Mouse (Mus musculus): ENCODE results near the gene Fars2. TPM values are rescaled to one million over a fixed set of nuclear protein-coding genes. Genes with fewer than 3 reads are reported as not detected.
"Not testable (repeated sequence)": the region's sequence is repeated elsewhere in the genome, so short reads cannot be mapped to it uniquely, and the experiment has no call there.

Fars2 gene
- total RNA-seq, 1 experiment from 2014 or later: 25.7 TPM

DNA sequence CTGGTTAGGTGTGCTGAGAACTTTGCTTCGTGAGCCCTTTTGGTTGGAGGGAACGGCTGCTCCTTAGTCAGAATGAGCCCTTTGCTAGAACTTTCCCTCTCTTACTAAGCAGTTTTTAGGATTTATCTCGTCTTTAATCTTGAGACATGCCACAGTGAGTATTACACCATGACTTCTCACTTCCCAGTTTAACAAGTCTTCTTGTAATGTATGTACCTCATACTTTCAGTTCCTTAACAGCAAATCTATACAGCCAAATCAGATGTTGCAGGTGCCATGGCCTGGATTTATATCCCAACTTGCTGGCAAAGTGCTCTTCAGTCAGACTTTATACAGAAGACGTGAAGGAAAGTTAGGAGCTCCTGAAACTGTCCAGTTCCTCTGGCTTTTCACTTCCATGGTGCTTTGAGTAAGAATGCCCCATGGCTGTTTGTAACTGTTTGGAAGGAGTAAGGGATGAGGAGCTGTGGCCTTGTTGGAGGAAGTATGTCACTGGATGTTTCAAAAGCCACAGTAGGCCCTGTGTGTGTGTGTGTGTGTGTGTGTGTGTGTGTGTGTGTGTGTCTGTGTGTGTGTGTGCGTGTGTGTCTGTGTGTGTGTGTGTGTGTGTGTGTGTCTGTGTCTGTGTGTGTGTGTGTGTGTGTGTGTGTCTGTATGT lies 14.9 kb downstream of the Fars2 start:
- ATAC-seq (replicated peaks; ENCODE audit: insufficient number of reproducible peaks, low FRiP score, low TSS enrichment, poor library complexity, severe bottlenecking): peak; percentile 78

DNA sequence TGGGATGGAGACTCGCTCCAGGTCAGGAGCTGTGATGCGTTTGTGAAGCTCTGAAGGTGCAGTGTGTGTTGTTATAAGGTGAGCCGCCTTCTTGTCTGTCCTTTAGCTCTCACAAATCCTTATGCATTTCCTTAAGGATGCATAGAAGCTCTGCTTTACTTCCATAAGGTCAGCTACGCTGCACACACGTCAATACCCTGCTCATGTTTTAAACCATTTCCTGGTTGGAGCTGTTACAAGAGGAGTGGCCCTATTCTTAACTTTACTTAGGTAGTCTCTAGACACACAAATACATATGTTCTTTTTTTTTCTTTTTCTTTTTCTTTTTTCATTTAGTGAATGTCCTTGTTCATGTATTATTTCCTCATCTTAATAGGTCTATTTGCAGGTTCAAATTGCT lies 22.5 kb downstream of the Fars2 start:
- ATAC-seq (replicated peaks; ENCODE audit: insufficient number of reproducible peaks, low FRiP score, low TSS enrichment, poor library complexity, severe bottlenecking): no peak

DNA sequence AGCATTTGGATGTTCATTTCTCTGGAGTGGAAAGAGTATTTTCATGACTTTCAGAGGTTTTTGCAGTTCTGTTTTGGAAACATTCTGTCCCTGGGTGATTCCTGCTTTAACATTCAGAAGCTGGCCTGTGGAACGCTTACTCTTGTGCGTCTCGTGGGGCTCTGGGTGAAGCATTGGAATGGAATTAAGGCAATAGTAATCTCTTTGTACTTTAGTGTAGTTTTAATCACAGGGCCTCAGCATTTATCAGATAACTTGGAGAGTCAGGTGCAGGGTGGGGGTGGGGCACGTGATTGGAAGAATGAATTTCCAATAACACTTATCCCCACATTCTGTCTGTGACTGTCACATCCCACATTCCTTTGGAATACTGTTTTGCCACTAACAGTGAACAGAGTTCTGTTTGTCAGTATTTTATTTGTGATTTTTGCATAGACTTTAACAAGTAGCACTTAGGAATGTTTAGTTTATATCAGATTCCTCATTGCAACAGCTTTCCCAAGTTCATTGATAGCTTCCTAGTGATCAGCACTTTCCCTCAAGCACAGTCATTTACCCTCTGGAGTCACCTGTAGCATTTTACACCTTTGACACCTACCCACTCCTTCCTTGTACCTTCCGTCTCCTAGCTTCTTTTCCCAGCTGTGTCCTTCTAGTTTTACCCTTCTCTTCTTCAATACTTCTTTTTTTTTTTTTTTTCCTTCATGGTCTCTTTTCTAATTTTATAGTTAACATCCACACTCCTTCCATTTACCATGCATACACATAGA lies 23.2 kb downstream of the Fars2 start:
- no peak for ATAC-seq (replicated peaks; ENCODE audit: insufficient number of reproducible peaks, low FRiP score, low TSS enrichment, poor library complexity, severe bottlenecking)

DNA sequence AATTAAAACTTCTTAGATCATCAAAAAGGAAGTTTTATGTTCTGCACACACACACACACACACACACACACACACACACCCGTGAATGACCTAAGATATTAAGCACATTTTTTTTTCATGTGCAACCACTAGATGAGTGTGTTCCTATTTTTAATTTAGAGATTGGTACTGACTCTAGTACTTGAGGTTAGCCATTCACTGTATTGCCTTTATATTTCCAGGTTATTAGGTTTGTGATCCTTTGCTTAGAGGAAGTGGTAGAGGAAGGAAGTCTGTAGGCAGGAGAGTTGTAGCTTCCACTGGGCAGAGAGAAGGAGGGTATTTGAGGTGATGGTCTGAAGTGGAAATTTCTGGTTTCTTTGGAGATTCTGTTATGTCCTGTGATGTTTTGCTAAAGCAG lies 28.4 kb downstream of the Fars2 start:
- ATAC-seq (replicated peaks; ENCODE audit: insufficient number of reproducible peaks, low FRiP score, low TSS enrichment, poor library complexity, severe bottlenecking): no peak

DNA sequence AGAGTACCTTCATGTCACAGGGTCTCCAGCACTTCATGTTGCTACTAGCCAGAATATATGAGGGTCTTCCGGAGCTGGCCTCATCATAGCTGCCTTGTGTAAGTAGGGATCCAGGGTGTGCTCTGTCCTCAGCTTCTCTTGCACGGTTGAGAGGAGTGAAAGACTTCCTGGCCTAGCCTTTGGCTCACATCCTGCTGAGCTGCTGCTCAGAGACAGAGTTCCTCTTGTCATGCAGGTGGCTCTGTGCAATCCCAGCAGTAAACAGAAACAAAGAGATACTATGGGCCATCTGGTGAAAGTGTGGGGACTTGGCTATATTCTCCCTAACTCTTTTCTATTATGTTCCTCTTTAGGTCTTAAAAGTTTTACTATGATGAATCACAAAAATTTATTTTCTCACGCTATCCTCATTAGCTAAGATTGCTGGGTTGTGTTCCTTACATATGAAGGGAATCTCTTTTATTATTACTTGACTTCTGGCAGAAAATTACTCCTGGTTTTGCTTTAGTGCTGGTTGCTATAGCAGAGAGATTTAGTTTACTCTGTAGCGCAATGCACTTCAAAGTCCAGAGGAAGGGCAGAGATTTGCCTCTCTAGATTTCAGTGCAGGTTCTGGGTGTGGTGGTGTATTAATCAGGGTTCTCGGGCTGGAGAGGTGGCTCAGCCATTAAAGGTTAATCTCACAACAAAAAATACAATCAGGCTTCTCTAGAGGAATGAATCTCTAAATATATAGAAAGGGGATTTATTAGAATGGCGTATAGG lies 32.1 kb downstream of the Fars2 start:
- no peak for ATAC-seq (replicated peaks; ENCODE audit: insufficient number of reproducible peaks, low FRiP score, low TSS enrichment, poor library complexity, severe bottlenecking)

DNA sequence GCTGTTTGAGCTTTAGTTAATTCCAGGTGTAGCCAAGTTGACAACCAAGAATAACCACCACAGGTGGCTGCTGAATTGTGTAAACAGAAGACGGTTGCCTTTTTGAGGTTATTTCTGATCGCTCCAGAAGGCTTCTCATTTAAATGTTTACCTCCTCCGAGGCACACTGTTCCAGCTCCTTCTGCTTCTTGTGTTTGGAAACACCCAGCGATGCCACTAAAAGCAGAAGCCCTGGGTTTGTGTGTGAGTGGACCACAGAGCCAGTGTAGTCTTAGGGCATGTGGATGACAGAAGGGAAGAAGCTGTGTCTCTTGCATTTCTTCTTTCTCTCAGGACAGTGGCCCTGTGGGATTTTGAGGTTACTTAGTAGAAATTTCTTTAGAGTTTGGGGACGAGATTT lies 33.1 kb downstream of the Fars2 start:
- ATAC-seq (replicated peaks; ENCODE audit: insufficient number of reproducible peaks, low FRiP score, low TSS enrichment, poor library complexity, severe bottlenecking): 0 out of 2 replicates have a peak, but pooled peaks have one; percentile 56

DNA sequence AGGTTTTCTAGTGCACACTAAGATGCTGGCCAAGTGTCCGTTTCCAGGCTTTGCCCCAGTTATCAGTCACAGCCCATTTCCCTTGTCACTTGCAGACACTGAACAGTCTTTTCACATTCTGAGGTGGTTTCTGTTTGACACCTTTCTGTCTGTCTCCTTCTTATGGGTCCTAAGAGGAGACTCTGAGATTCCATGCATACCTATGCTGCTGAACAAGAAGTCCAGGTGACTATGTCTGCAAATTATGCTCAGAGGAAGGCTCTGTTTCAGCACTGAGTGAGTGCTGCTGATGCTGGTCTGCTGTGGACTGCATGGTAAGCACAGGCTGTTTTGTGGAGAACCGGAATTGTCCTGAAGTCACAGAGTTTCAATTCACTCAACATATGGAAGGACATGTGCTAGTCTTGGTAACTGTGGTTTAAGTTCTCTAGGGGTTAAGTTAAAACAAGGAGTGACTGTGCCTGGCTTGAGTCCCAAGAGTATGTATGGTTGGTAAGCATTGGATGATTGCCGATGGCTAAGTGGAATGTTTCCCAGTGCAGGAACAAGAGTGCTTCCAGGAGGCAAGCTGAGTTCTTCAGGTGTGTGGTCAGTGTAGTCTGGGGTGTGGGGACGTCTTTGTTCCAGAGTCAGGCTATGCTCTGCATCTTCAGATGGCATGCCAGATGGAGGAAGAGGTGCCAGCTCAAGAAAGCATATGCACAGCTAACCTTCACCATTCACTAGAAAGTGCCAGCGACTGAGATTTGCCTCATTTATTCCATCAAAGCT lies 35.7 kb downstream of the Fars2 start:
- ATAC-seq (replicated peaks; ENCODE audit: insufficient number of reproducible peaks, low FRiP score, low TSS enrichment, poor library complexity, severe bottlenecking): no peak

DNA sequence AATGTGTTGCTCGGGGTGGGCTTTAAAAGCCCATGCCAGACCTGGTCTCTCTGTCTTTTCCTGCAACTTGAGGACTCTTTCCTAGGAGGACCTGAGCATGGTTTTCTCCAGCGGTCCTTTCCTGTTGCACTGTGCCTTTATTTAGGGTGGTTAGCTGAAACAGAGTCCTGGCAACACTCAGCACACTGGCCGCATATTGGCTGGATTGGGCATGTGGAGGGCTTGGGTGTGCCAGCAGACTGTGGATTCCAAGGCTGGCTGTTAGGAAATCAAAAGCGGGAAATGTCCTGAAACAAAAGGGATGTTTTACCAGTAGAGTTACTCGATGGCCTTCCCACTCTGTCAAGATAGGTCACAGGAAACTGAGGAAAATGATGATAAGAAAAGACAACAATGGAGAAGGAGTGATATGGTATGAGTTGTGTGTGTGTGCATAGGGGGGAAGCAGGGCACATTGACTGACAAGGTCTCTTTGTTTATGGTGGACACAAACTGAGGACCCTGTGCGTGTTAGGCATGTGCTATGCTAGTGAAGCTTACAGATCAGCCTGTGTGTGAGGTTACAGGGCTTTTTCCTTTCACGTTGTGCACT lies 39.2 kb downstream of the Fars2 start:
- ATAC-seq (replicated peaks; ENCODE audit: insufficient number of reproducible peaks, low FRiP score, low TSS enrichment, poor library complexity, severe bottlenecking): no peak

DNA sequence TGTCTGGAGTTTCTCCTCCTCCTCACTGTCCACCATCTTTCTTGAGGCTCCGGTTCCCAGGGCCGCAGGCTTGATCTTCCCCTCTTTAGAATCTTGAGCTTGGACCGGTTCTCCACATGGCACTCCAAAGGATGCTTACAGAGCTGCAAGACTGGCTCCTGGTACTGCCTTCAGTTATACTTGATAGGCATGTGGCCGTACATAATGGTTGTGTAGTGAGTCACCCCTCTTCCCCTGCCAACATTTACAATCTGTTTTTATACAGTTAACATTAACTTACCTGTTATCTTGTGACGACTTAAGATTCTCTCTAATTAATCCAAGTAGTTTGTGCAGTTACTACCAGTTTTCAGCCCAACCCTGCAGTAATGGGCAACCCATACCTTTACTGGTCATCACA lies 46.2 kb downstream of the Fars2 start:
- no peak for ATAC-seq (replicated peaks; ENCODE audit: insufficient number of reproducible peaks, low FRiP score, low TSS enrichment, poor library complexity, severe bottlenecking)

DNA sequence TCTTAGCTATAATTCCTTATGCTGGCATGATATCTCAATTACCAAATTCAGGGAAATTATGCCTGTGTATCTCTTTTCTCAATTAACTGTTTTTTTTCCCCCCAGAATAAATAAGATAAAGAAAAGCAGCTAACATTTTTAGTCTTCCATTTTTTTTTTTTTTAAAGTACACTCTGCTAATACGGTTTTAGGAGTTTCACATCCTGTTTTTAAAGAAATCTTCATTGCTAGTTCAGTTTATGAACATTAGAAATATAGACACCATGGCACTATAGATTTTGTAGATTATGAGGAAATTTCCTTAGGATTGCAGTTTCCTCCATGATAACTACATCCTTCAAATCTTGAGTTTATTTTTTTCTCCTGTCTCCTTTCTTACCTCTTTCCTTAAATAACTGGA lies 46.7 kb downstream of the Fars2 start:
- ATAC-seq (replicated peaks; ENCODE audit: insufficient number of reproducible peaks, low FRiP score, low TSS enrichment, poor library complexity, severe bottlenecking): no peak

DNA sequence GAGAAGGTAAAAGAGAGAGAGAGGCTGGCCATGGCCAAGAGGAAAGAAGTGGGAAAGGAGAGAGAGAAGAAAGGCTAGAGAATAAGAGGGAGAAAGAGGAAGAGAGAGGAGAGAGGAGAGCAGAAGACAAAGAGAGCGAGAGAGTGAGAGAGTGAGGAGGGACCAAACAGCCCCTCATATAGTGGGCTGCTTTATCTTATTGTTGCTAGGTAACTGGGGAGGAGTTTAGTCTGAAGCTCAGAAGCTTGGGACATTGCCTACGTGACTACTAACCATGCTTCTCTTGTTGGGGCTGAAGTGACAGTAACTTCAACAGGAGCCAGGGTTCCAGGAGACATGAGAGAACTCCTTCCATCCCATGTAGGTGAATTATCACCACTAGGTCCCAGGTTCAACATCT lies 55.8 kb downstream of the Fars2 start:
- not testable (repeated sequence) for ATAC-seq (replicated peaks; ENCODE audit: insufficient number of reproducible peaks, low FRiP score, low TSS enrichment, poor library complexity, severe bottlenecking)

DNA sequence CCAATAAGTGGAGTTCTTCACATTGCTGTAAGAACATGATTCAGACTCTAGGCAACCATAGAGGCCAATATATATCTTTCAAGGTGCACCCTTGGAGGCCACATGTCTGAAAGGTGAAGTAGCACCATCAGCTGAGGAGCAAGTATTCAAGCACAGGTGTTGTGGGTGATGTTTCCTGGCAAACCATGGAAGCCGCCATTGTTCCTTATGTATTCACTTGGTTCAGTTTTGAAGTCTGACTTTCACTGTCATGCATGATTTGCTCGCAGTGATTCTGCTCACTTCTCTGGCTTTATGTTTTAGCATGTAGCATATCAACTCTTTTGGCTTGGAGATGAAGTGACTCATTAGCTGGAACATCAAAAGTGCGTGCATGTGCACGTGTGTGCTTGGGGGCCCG lies 56.9 kb downstream of the Fars2 start:
- ATAC-seq (replicated peaks; ENCODE audit: insufficient number of reproducible peaks, low FRiP score, low TSS enrichment, poor library complexity, severe bottlenecking): no peak

DNA sequence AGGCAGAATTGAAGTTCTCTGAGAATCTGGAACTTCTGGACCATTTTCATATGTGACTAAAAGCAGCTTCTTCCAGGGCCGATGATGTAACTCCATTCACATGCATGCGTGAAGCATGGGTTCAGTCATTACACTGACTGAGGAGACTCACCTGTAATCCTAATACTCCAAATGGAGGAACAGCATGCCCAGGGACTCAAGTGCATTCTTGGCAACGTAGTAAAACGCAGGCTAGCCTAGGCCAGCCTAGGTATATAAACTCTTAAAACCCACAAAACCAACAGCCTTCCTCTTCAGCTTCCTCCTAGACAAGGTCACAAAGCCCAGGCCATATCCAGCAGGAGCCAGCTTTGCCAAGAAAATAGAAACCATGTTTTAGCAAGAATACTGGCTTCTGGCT lies 57.6 kb downstream of the Fars2 start:
- no peak for ATAC-seq (replicated peaks; ENCODE audit: insufficient number of reproducible peaks, low FRiP score, low TSS enrichment, poor library complexity, severe bottlenecking)

DNA sequence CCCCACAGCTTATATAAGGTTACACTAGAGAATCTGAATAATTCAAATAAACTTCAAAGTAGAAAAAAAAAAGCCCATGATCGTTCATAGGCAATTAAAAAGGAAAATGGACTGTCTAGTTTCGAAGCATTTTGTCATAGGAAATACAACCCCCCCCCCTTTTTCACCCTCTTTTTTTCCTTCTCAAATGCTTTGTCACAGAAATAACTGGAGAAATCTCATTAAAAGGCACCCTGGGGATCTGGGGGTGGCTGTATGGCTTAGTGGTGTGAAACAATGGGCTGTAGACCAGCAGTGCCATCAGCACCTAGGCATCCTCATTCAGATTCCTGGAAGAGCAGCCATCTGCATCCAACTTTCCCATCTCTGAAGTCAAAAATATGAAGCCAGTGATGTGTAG lies 64.0 kb downstream of the Fars2 start:
- no peak for ATAC-seq (replicated peaks; ENCODE audit: insufficient number of reproducible peaks, low FRiP score, low TSS enrichment, poor library complexity, severe bottlenecking)

DNA sequence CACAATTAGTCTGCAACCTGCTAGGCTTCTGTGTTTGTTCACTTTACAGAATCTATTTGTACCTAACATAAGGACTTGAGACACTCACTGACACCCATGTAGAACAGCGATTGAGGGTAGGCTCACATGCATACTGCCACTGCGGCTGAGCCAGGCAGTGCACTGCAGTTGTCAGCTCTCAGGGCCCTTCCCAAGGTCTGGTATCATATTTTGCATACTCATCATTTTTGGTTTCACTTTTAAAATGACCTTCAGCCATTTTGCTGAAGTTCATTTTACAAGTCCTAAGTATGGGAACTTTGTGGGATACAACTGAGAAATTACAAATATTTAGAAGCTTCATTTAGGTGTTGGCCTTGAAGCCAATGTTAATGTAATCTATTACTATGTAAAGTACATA lies 73.4 kb downstream of the Fars2 start:
- ATAC-seq (replicated peaks; ENCODE audit: insufficient number of reproducible peaks, low FRiP score, low TSS enrichment, poor library complexity, severe bottlenecking): no peak

DNA sequence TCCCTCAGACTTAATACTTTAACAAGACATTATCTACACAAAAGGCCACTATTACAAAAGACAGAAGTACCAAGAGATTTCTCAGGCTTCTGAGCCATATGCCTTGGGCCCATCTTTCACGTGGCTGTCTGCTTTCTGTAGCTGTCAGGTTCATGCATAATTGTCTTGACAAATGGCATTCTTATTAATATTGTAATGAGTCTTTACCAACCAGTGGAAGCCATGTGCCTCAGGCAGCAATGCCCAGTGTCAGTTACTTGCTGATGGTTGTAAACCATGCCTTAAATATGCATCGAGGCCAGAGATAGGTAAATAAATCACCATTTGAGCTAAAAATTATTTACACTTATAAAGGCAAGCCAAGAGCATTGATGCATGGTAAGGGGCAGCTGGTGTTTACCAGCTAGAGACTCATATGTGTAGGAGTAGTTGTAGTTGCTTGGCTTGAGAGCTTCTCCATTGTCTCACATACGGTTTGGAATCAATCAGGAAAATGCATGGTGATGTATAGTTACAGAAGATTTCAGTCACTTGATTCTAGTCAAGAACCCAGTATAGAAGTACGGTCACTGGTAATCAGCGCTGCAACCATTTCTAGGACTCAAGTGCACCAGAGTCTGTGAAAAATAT lies 76.4 kb downstream of the Fars2 start:
- ATAC-seq (replicated peaks; ENCODE audit: insufficient number of reproducible peaks, low FRiP score, low TSS enrichment, poor library complexity, severe bottlenecking): no peak

DNA sequence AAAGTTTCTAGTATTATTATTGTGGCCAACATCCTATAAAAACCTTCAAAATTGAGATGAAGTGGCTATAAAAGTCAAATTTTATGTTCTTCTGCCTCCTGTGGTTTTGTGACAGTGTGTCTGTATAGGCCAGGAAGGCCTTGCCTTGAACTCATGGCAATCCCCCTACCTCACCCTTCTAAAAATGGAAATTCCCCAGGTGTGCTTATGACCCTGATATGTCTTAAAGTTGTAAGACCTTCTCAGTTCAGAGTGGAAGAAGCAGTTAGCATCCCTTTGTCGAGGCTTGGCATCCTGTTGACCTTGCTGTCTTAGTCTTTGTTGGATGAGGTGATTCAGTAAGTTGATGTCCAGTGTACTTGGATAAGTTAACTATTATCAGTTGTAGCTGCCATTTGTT lies 82.1 kb downstream of the Fars2 start:
- no peak for ATAC-seq (replicated peaks; ENCODE audit: insufficient number of reproducible peaks, low FRiP score, low TSS enrichment, poor library complexity, severe bottlenecking)

DNA sequence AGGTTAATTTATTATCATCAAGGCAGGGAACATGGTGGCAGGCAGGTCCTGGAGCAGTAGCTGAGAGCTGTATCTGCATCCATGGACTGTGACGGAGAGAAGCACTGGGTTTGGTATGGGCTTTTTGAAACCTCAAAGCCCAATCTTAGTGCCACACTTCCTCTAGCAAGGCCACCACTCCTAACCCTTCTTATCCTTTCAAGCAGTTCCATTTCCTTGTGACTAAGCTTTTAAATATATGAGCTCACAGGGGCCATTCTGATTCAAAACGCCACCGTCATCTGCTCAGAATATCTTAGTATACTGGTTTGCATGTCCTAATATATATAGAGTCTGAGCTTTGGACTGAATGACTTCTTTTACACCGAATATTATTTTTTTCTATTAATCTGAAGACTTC lies 83.2 kb downstream of the Fars2 start:
- no peak for ATAC-seq (replicated peaks; ENCODE audit: insufficient number of reproducible peaks, low FRiP score, low TSS enrichment, poor library complexity, severe bottlenecking)
